Mouse (Mus musculus) adipocyte (in vitro differentiated cells): ENCODE measurements around the gene Baz1b.

Experiments used
- DNase-seq: peaks from one replicate; pipeline ENCODE4 v3.0.0-alpha.2; 2016; ENCODE audit warnings: low spot score

The Baz1b gene

GRCm38 (mm10) chr5:135274663-135275396 lies 87.8 kb downstream of the Baz1b start:
- no peak for DNase-seq

GRCm38 (mm10) chr5:135276597-135276996 lies 89.5 kb downstream of the Baz1b start:
- DNase-seq = no peak

GRCm38 (mm10) chr5:135280226-135280625 lies 93.2 kb downstream of the Baz1b start:
- DNase-seq = no peak

GRCm38 (mm10) chr5:135285211-135285610 lies 98.1 kb downstream of the Baz1b start:
- no peak for DNase-seq

- DNase-seq = peak; percentile 75
Observed at GRCm38 (mm10) chr5:135286185-135286584, 99.1 kb downstream of the Baz1b start.

GRCm38 (mm10) chr5:135286926-135287325 lies 99.9 kb downstream of the Baz1b start:
- no peak for DNase-seq

- DNase-seq = no peak
Observed at GRCm38 (mm10) chr5:135290703-135291102, 103.6 kb downstream of the Baz1b start.

- DNase-seq = no peak
Observed at GRCm38 (mm10) chr5:135291193-135291592, 104.1 kb downstream of the Baz1b start.

- DNase-seq = no peak
Observed at GRCm38 (mm10) chr5:135292001-135292400, 104.9 kb downstream of the Baz1b start.
